31 mouse cellular contexts compared by ENCODE assay signal in genomic region chr9:119350531-119350930, GRCm38 (mm10). TPM values are rescaled to one million over a fixed set of nuclear protein-coding genes. Genes with fewer than 3 reads are reported as not detected.
A peak's percentile ranks its signal among the peaks of the same experiment; 100 is the strongest.
DNase-seq lines count a peak whose midpoint lies in the region; ATAC-seq and TF ChIP-seq lines count a peak whose summit lies in the region.
"Had no signal": no experiment of that assay in that cellular context is flagged by ENCODE, and none has a peak within 500 bp of the region (broad histone marks: within the 10 kb centered on the region; RNA-seq: fewer than 3 reads in every experiment).

No protein-coding gene starts in this region.

- DNase-seq in kidney, adult 18-20 months: peak; percentile 36
- no peak for DNase-seq in kidney, postnatal 10 days
- DNase-seq in kidney, adult 2 months: peak; percentile 73
- peak; percentile 52 to 64 for DNase-seq in kidney, postnatal 36 days
- no peak for DNase-seq in gastrocnemius, postnatal 4 days (ENCODE audit: low spot score in 2 of 2)
- no peak for DNase-seq in embryo, embryonic 9.5 days (ENCODE audit: extremely low spot score)
- DNase-seq: cerebellum, adult 18-20 months; cerebellum, postnatal 25 days; gastrocnemius, postnatal 10 days; layer of hippocampus, adult 9-11 months; lung, embryonic 14.5 days; lung, postnatal 36 days; thymus, adult 2 months; thymus, postnatal 36 days had no signal

- H3K9me3 ChIP-seq in kidney, embryonic 14.5 days (ENCODE audit: control insufficient read depth, low read length): no peaks in the 10 kb centered on the region
- H3K9me3 ChIP-seq: forebrain, embryonic 13.5 days; heart, embryonic 10.5 days; heart, embryonic 15.5 days; limb, embryonic 10.5 days; limb, embryonic 15.5 days; midbrain, embryonic 12.5 days; neural tube, embryonic 13.5 days had no signal

- peaks cover 13% of the 10 kb centered on the region; the same call in 1 of the 2 replicates for H3K4me1 ChIP-seq in kidney, adult 2 months (ENCODE audit: control insufficient read depth, insufficient read depth, low read length)
- no peaks in the 10 kb centered on the region; the same call in 1 of the 2 replicates for H3K4me1 ChIP-seq in kidney, embryonic 14.5 days (ENCODE audit: control insufficient read depth, insufficient read depth, low read length)
- H3K4me1 ChIP-seq: forebrain, embryonic 13.5 days; heart, embryonic 15.5 days; limb, embryonic 10.5 days; limb, embryonic 15.5 days; midbrain, embryonic 12.5 days; neural tube, embryonic 13.5 days had no signal

- H3K27ac ChIP-seq in kidney, adult 2 months (ENCODE audit: insufficient read depth, low read depth, low read length): peak overlapping the region; percentile 81
- H3K27ac ChIP-seq in kidney, embryonic 14.5 days (ENCODE audit: low read depth, low read length): peak overlapping the region; percentile 51; the same call in 1 of the 2 replicates
- H3K27ac ChIP-seq: forebrain, embryonic 13.5 days; heart, embryonic 10.5 days; heart, embryonic 15.5 days; limb, embryonic 10.5 days; limb, embryonic 15.5 days; midbrain, embryonic 12.5 days; neural tube, embryonic 13.5 days had no signal

- H3K4me3 ChIP-seq in kidney, adult 2 months (ENCODE audit: insufficient read depth, low read depth, low read length): no peak overlapping the region
- no peak overlapping the region for H3K4me3 ChIP-seq in kidney, embryonic 14.5 days (ENCODE audit: low read length)
- H3K4me3 ChIP-seq: forebrain, embryonic 13.5 days; heart, embryonic 10.5 days; heart, embryonic 15.5 days; limb, embryonic 10.5 days; limb, embryonic 15.5 days; midbrain, embryonic 12.5 days; neural tube, embryonic 13.5 days had no signal

- whole genome bisulfite sequencing in kidney, adult 2 months: 62% methylated on average over 3 of the region's 3 CpGs
- 43% methylated on average over 3 of the region's 3 CpGs for WGBS in kidney, embryonic 14.5 days

- ATAC-seq in kidney, embryonic 14.5 days (ENCODE audit: low FRiP score, low TSS enrichment): peak; percentile 13; the same call in 1 of the 2 replicates
- ATAC-seq: forebrain, embryonic 13.5 days; hindbrain, embryonic 16.5 days; Patski had no signal

- H3K4me2 ChIP-seq in kidney, embryonic 14.5 days (replicated peaks; ENCODE audit: low read depth, low read length): no peak overlapping the region
- H3K4me2 ChIP-seq: forebrain, embryonic 13.5 days; heart, embryonic 15.5 days; limb, embryonic 15.5 days; lung, embryonic 14.5 days; midbrain, embryonic 12.5 days; neural tube, embryonic 13.5 days had no signal

- no peaks in the 10 kb centered on the region; the same call in 1 of the 2 replicates for H3K36me3 ChIP-seq in kidney, adult 2 months (ENCODE audit: control insufficient read depth, insufficient read depth, low read length)
- peaks cover 41% of the 10 kb centered on the region for H3K36me3 ChIP-seq in kidney, embryonic 14.5 days (ENCODE audit: control insufficient read depth, insufficient read depth, low read length)

- H3K9ac ChIP-seq in kidney, embryonic 14.5 days (ENCODE audit: low read depth, low read length): no peak overlapping the region
- H3K9ac ChIP-seq: forebrain, embryonic 13.5 days; heart, embryonic 15.5 days; limb, embryonic 15.5 days; lung, embryonic 14.5 days; midbrain, embryonic 12.5 days; neural tube, embryonic 13.5 days had no signal

- H3K27me3 ChIP-seq in kidney, adult 2 months (replicated peaks; ENCODE audit: control insufficient read depth, insufficient read depth, low read length): no peaks in the 10 kb centered on the region
- H3K27me3 ChIP-seq in kidney, embryonic 14.5 days (ENCODE audit: control insufficient read depth, insufficient read depth, low read length): no peaks in the 10 kb centered on the region
- H3K27me3 ChIP-seq: forebrain, embryonic 13.5 days; heart, embryonic 15.5 days; limb, embryonic 15.5 days; midbrain, embryonic 12.5 days; neural tube, embryonic 13.5 days; Patski had no signal

- no peak for TF ChIP-seq POLR2A in kidney, adult 2 months (IDR thresholded peaks at IDR 0.05; ENCODE audit: low read depth, low read length)

- no peak for TF ChIP-seq CTCF in kidney, adult 2 months (conservative IDR thresholded peaks at IDR 0.05; ENCODE audit: insufficient read depth, insufficient read length, low read depth, low read length)

RNA-seq across cellular contexts. Expression of gene Xylb, which starts 6.7 kb away (rescaled TPM):
- 449 and 451 TPM in 2 replicates for polyA plus RNA-seq in kidney, adult 2 months (2012; rRNA removed)
- 7.2 and 17.9 TPM in 2 replicates for polyA plus RNA-seq in kidney, embryonic 14.5 days (2014; fragmentation: Nextera tagmentation; extraction: Ambion mirVana)
- 1 to 10 TPM; 1.8 to 2.1 TPM for total RNA-seq in gastrocnemius, postnatal 4 days (2021)

RNA-seq across cellular contexts. Expression of gene Myd88, which starts 9.3 kb away (rescaled TPM):
- 16.4 and 17.4 TPM in 2 replicates for polyA plus RNA-seq in kidney, adult 2 months (2012; rRNA removed)
- 17.5 and 21.3 TPM in 2 replicates for polyA plus RNA-seq in kidney, embryonic 14.5 days (2014; fragmentation: Nextera tagmentation; extraction: Ambion mirVana)
- 10 to 100 TPM; 13.1 to 14.4 TPM for total RNA-seq in gastrocnemius, postnatal 4 days (2021)

RNA-seq across cellular contexts. Expression of gene Acaa1a, which starts 11.1 kb away (rescaled TPM):
- polyA plus RNA-seq in kidney, adult 2 months (2012; rRNA removed): 229 and 272 TPM in 2 replicates
- polyA plus RNA-seq in kidney, embryonic 14.5 days (2014; fragmentation: Nextera tagmentation; extraction: Ambion mirVana): 74.5 and 87.7 TPM in 2 replicates
- total RNA-seq in gastrocnemius, postnatal 4 days (2021): 10 to 100 TPM; 52.9 to 58.1 TPM

RNA-seq across cellular contexts. Expression of gene Slc22a14, which starts 14.8 kb away (rescaled TPM):
- polyA plus RNA-seq in kidney, adult 2 months (2012; rRNA removed): 1.7 and 2.1 TPM in 2 replicates
- not detected in 2 replicates for polyA plus RNA-seq in kidney, embryonic 14.5 days (2014; fragmentation: Nextera tagmentation; extraction: Ambion mirVana)
- not detected for total RNA-seq in gastrocnemius, postnatal 4 days (2021)
- total RNA-seq: adrenal gland, postnatal 14 days; gastrocnemius, postnatal 10 days; granulocyte monocyte progenitor cell, adult 5-6 weeks; left cerebral cortex, postnatal 10 days; megakaryocyte, adult 5-6 weeks; MEL had no signal
- polyA plus RNA-seq: embryonic facial prominence, embryonic 11.5 days; forebrain, embryonic 13.5 days; heart, embryonic 10.5 days; hindbrain, embryonic 11.5 days; limb, embryonic 10.5 days; limb, embryonic 15.5 days; lung, embryonic 14.5 days; midbrain, embryonic 12.5 days; neural tube, embryonic 13.5 days had no signal

RNA-seq across cellular contexts. Expression of gene Oxsr1, which starts 28.3 kb away (rescaled TPM):
- polyA plus RNA-seq in kidney, adult 2 months (2012; rRNA removed): 16.2 and 16.3 TPM in 2 replicates
- 11.9 and 18.9 TPM in 2 replicates for polyA plus RNA-seq in kidney, embryonic 14.5 days (2014; fragmentation: Nextera tagmentation; extraction: Ambion mirVana)
- total RNA-seq in gastrocnemius, postnatal 4 days (2021): 10 to 100 TPM; 36.0 to 39.1 TPM

Comparison
In these comparisons a context has a peak if more than half of its experiments do, and no peak if none do; other contexts are left out.
1. DNase-seq: peak in kidney, adult 18-20 months (single experiment), kidney, adult 2 months (single experiment) and kidney, postnatal 36 days (2 of 2); none in kidney, postnatal 10 days (single experiment), gastrocnemius, postnatal 4 days (0 of 2) and embryo, embryonic 9.5 days (single experiment).
2. RNA of gene Xylb, which starts 6.7 kb away (polyA plus RNA-seq): 449 to 451 TPM in kidney, adult 2 months; 7.2 to 17.9 TPM in kidney, embryonic 14.5 days; every median in the first group is over 10 times any median in the second.